Mouse (Mus musculus) liver, adult 2 months (tissue): ENCODE data around the gene Tph2.

Experiments used
- CTCF ChIP-seq: fragments of 200-500 bp; IDR thresholded peaks from 2 replicates; pipeline ENCODE4 v1.5.1; 2011; ENCODE audit warnings: low read depth, low read length, control low read depth
- POLR2A ChIP-seq: fragments of 200-500 bp; IDR thresholded peaks from 2 replicates; pipeline ENCODE4 v1.6.1; 2011; ENCODE audit warnings: low read length, control low read depth; ENCODE audit not compliant: insufficient read depth; ENCODE audit errors: extremely low read depth

- TF ChIP-seq CTCF, result no peak
- TF ChIP-seq POLR2A, result no peak
Observed at GRCm38 (mm10) chr10:115146257-115146898, 38.4 kb downstream of the Tph2 start.
